Mouse (Mus musculus) liver, adult (tissue): ENCODE results near the gene Gm10972.
"Not testable (repeated sequence)": the region's sequence is repeated elsewhere in the genome, so short reads cannot be mapped to it uniquely, and the experiment has no call there.

Experiments
- GATA4 ChIP-seq: IDR thresholded peaks from 2 replicates; pipeline ENCODE4 v1.6.1; 2014; ENCODE audit warnings: mild to moderate bottlenecking, low read length; ENCODE audit not compliant: insufficient replicate concordance

Gm10972 gene

DNA sequence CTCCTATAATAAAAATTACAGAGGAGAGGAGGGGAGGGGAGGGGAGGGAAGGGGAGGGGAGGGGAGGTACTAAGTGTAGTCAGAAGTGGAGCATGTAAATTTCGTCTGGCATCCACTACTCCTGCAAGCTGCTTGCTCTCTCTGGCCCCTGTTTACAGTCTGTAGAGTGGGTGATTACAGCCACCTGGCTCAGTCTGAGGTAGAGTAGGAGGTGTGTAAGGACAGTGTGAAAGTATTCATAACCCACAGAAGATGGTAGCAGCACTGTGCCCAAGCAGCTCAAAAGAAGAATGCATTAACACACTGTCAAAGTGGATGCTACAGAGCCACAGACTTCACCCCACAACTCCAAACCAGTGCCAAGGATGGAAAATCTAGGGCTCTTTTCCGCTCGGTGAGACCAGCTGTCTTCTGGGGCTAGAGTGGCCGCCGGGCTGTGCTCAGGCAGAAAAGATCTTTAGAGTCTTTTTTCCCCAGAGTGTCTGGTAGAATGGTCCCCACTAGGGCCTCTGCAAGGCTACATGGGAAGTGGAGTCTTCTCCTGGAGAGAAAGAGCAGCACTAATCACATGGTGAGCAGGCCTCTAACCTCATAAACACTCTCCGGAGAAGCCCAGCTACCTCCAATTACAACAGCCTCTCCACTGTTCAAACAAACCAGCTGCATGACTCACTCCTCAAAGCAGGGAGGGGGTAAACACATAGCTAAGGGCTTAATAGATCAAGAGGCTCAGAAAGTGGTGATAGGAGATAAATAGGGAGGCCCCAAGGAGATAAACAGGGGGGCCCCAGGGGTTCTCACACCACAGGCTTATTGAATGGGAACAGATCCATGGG is 6.1 kb downstream of the Gm10972 start:
- no peak for TF ChIP-seq GATA4

DNA sequence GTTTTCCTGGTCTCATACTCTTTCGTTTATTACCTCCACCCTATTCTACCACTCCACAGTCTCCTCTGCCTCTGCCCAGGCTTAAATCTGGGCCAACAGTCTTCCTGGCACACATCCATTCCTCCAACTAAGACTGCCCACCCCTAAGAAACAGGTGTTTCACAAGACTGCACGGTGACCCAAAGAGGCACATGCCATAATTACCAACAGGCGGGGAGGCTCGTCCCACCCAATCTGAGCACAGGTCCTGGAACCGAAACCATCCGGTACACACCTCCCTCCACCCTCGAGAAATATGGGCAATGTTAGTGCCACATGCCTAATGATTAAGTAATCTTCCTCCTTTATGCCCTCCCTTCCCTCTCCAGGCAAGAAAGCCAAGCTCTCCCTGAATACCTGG is 7.5 kb downstream of the Gm10972 start:
- TF ChIP-seq GATA4, result no peak

GRCm38 (mm10) chr3:94658740-94659095 is 15.8 kb downstream of the Gm10972 start, which contains the start of gene Tuft1:
Gene Tuft1, minus strand, starts transcription at chr3:94658872.
- not testable (repeated sequence) for TF ChIP-seq GATA4

DNA sequence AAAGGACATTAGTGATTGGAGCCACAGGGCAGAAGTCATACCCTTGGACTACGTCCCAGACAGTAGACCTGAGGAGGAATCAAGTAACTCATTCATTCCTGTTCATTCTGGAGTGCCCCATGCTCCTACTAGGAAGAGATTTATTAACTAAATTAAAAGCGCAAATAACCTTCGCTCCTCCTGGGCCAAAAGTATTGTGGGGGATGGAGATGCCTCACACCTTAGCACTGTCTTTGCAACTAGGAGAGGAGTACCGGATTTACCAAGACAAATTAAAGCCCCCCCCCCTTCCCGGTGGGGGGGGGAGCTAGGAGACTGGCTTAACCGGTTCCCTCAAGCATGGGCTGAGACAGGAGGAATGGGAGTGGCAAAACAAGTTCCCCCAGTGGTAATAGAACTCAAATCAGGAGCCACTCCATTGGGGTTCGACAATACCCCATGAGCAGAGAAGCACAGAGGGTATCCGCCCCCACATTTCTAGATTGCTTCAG is 36.5 kb downstream of the Gm10972 start:
- TF ChIP-seq GATA4, result no peak

- TF ChIP-seq GATA4, result no peak
These were observed 37.9 kb downstream of the Gm10972 start for GRCm38 (mm10) chr3:94680783-94681182.

DNA sequence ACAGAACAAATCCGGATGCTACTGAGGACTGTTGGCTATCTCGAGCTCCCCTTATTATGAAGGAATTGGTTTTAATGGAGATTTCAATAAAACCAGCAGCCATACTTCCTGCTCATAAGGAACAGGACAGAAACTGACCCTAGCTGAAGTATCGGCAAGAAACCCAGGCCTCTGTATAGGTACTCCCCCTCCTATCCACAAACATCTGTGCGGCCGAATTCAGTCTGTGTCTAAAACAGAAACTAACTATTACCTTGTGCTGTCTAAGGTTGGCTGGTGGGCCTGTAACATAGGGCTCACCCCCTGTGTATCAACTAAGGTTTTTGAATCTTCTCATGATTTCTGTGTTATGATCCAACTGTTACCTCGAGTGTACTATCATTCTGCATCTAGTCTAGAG is 40.7 kb downstream of the Gm10972 start:
- TF ChIP-seq GATA4, result no peak

GRCm38 (mm10) chr3:94690616-94691247 is 47.8 kb downstream of the Gm10972 start:
- no peak for TF ChIP-seq GATA4
